Mouse (Mus musculus): Measurements from ENCODE around the gene Psd.

GRCm38 (mm10) chr19:46326756-46327305, at the start of gene Psd:
- TF ChIP-seq CTCF (IDR thresholded peaks at IDR 0.05; ENCODE audit: low read depth, low read length), result no peak
- TF ChIP-seq POLR2A (IDR thresholded peaks at IDR 0.05; ENCODE audit: borderline replicate concordance, low read depth, low read length), result no peak
